Mouse (Mus musculus): ENCODE measurements around the gene Slc8a2.

- TF ChIP-seq CTCF (IDR thresholded peaks at IDR 0.05; ENCODE audit: low read depth) (no peak), EP300 (IDR thresholded peaks at IDR 0.05; ENCODE audit: low read depth) (no peak)
These were observed 73.9 kb downstream of the Slc8a2 start for GRCm38 (mm10) chr7:16203505-16203903.

Measured in liver, embryonic 14.5 days (tissue).